Mouse (Mus musculus) kidney, embryonic 15.5 days (tissue): Measurements from ENCODE around the gene Dnajb7. TPM values are rescaled to one million over a fixed set of nuclear protein-coding genes. Genes with fewer than 3 reads are reported as not detected.
"Not testable (repeated sequence)": the region's sequence is repeated elsewhere in the genome, so short reads cannot be mapped to it uniquely, and the experiment has no call there.

Experiments
- ATAC-seq: fragments of 200-750 bp; cut with Nextera tagmentation; replicated peaks from 2 replicates; pipeline ENCODE4 v1.8.0; 2017; ENCODE audit warnings: moderate TSS enrichment; ENCODE audit not compliant: low FRiP score
- H3K27ac ChIP-seq: fragments of 300-500 bp; sonication (generic); 2 replicates; pipeline ENCODE4 v1.5.1; 2015; ENCODE audit warnings: mild to moderate bottlenecking, inconsistent platforms
- H3K27me3 ChIP-seq: fragments of 300-500 bp; sonication (generic); 2 replicates; pipeline ENCODE4 v1.6.1; 2015; ENCODE audit warnings: inconsistent platforms
- H3K36me3 ChIP-seq: fragments of 300-500 bp; sonication (generic); 2 replicates; pipeline ENCODE4 v1.6.1; 2015; ENCODE audit warnings: inconsistent platforms
- H3K4me1 ChIP-seq: fragments of 300-500 bp; sonication (generic); 2 replicates; pipeline ENCODE4 v1.6.1; 2015; ENCODE audit warnings: inconsistent platforms
- H3K4me2 ChIP-seq: fragments of 300-500 bp; sonication (generic); 2 replicates; pipeline ENCODE4 v1.6.1; 2015; ENCODE audit warnings: moderate library complexity, mild to moderate bottlenecking, inconsistent platforms
- H3K4me3 ChIP-seq: fragments of 300-500 bp; sonication (generic); replicated peaks from 2 replicates; pipeline ENCODE4 v1.5.1; 2015; ENCODE audit warnings: mild to moderate bottlenecking, inconsistent platforms
- H3K9ac ChIP-seq: fragments of 300-500 bp; sonication (generic); 2 replicates; pipeline ENCODE4 v1.6.1; 2015; ENCODE audit warnings: mild to moderate bottlenecking, inconsistent platforms
- H3K9me3 ChIP-seq: fragments of 300-500 bp; sonication (generic); replicated peaks from 2 replicates; pipeline ENCODE4 v1.6.1; 2016; ENCODE audit warnings: inconsistent platforms
- WGBS: fragments of 180-500 bp; shearing (Covaris S2); methylation state at CpG from one replicate; pipeline ENCODE4 v1.1.7; 2015; ENCODE audit warnings: mixed read lengths; 5-methylcytosine and 5-hydroxymethylcytosine counted together
- polyA plus RNA-seq: library from polyadenylated mRNA; unstranded; fragments of >200 nt; fragmentation: Nextera tagmentation; extraction: Ambion mirVana; gene quantifications from 2 replicates; pipeline ENCODE4 v1.2.1, GENCODE M21; 2015

The Dnajb7 gene
- polyA plus RNA-seq = 2.1 and 2.2 TPM in 2 replicates

- WGBS = 81% methylated on average over 1 of the region's 1 CpGs
- no peak within 1 kb of the TSS for H3K27ac ChIP-seq
- H3K9ac ChIP-seq = no peak within 1 kb of the TSS
- H3K4me1 ChIP-seq = no peaks in the 10 kb centered on the region
- H3K4me3 ChIP-seq = no peak within 1 kb of the TSS
- H3K9me3 ChIP-seq = no peaks in the 10 kb centered on the region
- no peaks in the 10 kb centered on the region for H3K36me3 ChIP-seq
- H3K4me2 ChIP-seq = no peak within 1 kb of the TSS
- no peaks in the 10 kb centered on the region for H3K27me3 ChIP-seq
- ATAC-seq = no peak
Observed at GRCm38 (mm10) chr15:81408199-81408598, at the start of gene Dnajb7. Gene Dnajb7, minus strand, starts transcription at chr15:81408299.

- H3K4me3 ChIP-seq = no peak overlapping the region
- no peak overlapping the region for H3K9ac ChIP-seq
- no peaks in the 10 kb centered on the region for H3K9me3 ChIP-seq
- no peak overlapping the region for H3K4me2 ChIP-seq
- no peak overlapping the region for H3K27ac ChIP-seq
- no peaks in the 10 kb centered on the region for H3K27me3 ChIP-seq
- no peaks in the 10 kb centered on the region for H3K4me1 ChIP-seq
- WGBS = 53% methylated on average over 3 of the region's 3 CpGs
- H3K36me3 ChIP-seq = peaks cover 61% of the 10 kb centered on the region
- ATAC-seq = 0 out of 2 replicates have a peak, but pooled peaks have one; percentile 43
Observed at GRCm38 (mm10) chr15:81448463-81448862, 40.4 kb upstream of the Dnajb7 start.

GRCm38 (mm10) chr15:81439236-81439635, 31.1 kb upstream of the Dnajb7 start:
- H3K27ac ChIP-seq = no peak overlapping the region
- no peaks in the 10 kb centered on the region for H3K4me1 ChIP-seq
- H3K9me3 ChIP-seq = no peaks in the 10 kb centered on the region
- H3K27me3 ChIP-seq = no peaks in the 10 kb centered on the region
- H3K36me3 ChIP-seq = peaks cover 41% of the 10 kb centered on the region
- no peak overlapping the region for H3K4me3 ChIP-seq
- H3K4me2 ChIP-seq = no peak overlapping the region
- H3K9ac ChIP-seq = no peak overlapping the region
- no peak for ATAC-seq

- no peak overlapping the region for H3K4me3 ChIP-seq
- no peaks in the 10 kb centered on the region for H3K4me1 ChIP-seq
- H3K9me3 ChIP-seq = no peaks in the 10 kb centered on the region
- H3K36me3 ChIP-seq = peaks cover 39% of the 10 kb centered on the region
- no peak overlapping the region for H3K9ac ChIP-seq
- H3K4me2 ChIP-seq = no peak overlapping the region
- no peak for ATAC-seq
- no peaks in the 10 kb centered on the region for H3K27me3 ChIP-seq
- 93% methylated on average over 1 of the region's 1 CpGs for WGBS
- H3K27ac ChIP-seq = no peak overlapping the region
Observed at GRCm38 (mm10) chr15:81438345-81438744, 30.2 kb upstream of the Dnajb7 start.

GRCm38 (mm10) chr15:81431195-81431594, 23.1 kb upstream of the Dnajb7 start:
- 74% methylated on average over 1 of the region's 1 CpGs for whole genome bisulfite sequencing
- Histone ChIP-seq H3K27me3 (no peaks in the 10 kb centered on the region), H3K9me3 (no peaks in the 10 kb centered on the region), H3K4me1 (no peaks in the 10 kb centered on the region), H3K4me3 (no peak overlapping the region), H3K4me2 (no peak overlapping the region), H3K36me3 (peaks cover 49% of the 10 kb centered on the region), H3K27ac (no peak overlapping the region), H3K9ac (no peak overlapping the region)
- no peak for ATAC-seq

GRCm38 (mm10) chr15:81427947-81428346, 19.8 kb upstream of the Dnajb7 start:
- WGBS = 89% methylated on average over 2 of the region's 2 CpGs
- no peaks in the 10 kb centered on the region for H3K27me3 ChIP-seq
- H3K27ac ChIP-seq = no peak overlapping the region
- H3K9me3 ChIP-seq = no peaks in the 10 kb centered on the region
- no peak overlapping the region for H3K4me2 ChIP-seq
- no peak for ATAC-seq
- H3K36me3 ChIP-seq = peaks cover 45% of the 10 kb centered on the region
- no peak overlapping the region for H3K4me3 ChIP-seq
- no peak overlapping the region for H3K9ac ChIP-seq
- H3K4me1 ChIP-seq = no peaks in the 10 kb centered on the region

- ATAC-seq = no peak
- H3K4me2 ChIP-seq = no peak overlapping the region
- H3K9me3 ChIP-seq = no peaks in the 10 kb centered on the region
- H3K36me3 ChIP-seq = peaks cover 19% of the 10 kb centered on the region
- peaks cover 4% of the 10 kb centered on the region; the same call in 1 of the 2 replicates for H3K4me1 ChIP-seq
- WGBS = 87% methylated on average over 3 of the region's 3 CpGs
- H3K4me3 ChIP-seq = no peak overlapping the region
- H3K9ac ChIP-seq = no peak overlapping the region
- no peak overlapping the region for H3K27ac ChIP-seq
- H3K27me3 ChIP-seq = no peaks in the 10 kb centered on the region
Observed at GRCm38 (mm10) chr15:81425311-81425710, 17.2 kb upstream of the Dnajb7 start.

- Histone ChIP-seq H3K9ac (no peak overlapping the region), H3K4me2 (no peak overlapping the region), H3K27ac (peak overlapping the region; percentile 88)
Observed at GRCm38 (mm10) chr15:81422156-81422681, 14.1 kb upstream of the Dnajb7 start.

GRCm38 (mm10) chr15:81421454-81421853, 13.4 kb upstream of the Dnajb7 start:
- no peaks in the 10 kb centered on the region for H3K9me3 ChIP-seq
- H3K4me1 ChIP-seq = peaks cover 11% of the 10 kb centered on the region
- peak overlapping the region; percentile 88 for H3K27ac ChIP-seq
- H3K4me3 ChIP-seq = no peak overlapping the region
- H3K27me3 ChIP-seq = no peaks in the 10 kb centered on the region
- H3K36me3 ChIP-seq = no peaks in the 10 kb centered on the region
- ATAC-seq = no peak
- H3K9ac ChIP-seq = no peak overlapping the region
- no peak overlapping the region for H3K4me2 ChIP-seq
- 50% methylated on average over 1 of the region's 1 CpGs for WGBS

More at GRCm38 (mm10) chr15:81422156-81422681, 14.1 kb upstream of the Dnajb7 start:
- peaks cover 5% of the 10 kb centered on the region for H3K4me1 ChIP-seq
- peaks cover 2% of the 10 kb centered on the region for H3K36me3 ChIP-seq
- no peaks in the 10 kb centered on the region for H3K27me3 ChIP-seq
- 68% methylated on average over 7 of the region's 7 CpGs for WGBS
- H3K9me3 ChIP-seq = no peaks in the 10 kb centered on the region
- no peak for ATAC-seq
- no peak overlapping the region for H3K4me3 ChIP-seq

- 82% methylated on average over 4 of the region's 4 CpGs for WGBS
- no peaks in the 10 kb centered on the region for H3K36me3 ChIP-seq
- no peak for ATAC-seq
Observed at GRCm38 (mm10) chr15:81418065-81418464, 10.0 kb upstream of the Dnajb7 start.

GRCm38 (mm10) chr15:81416763-81417310, 8.7 kb upstream of the Dnajb7 start:
- H3K27me3 ChIP-seq, H3K9me3 ChIP-seq, H3K36me3 ChIP-seq: not testable (repeated sequence)
- Histone ChIP-seq H3K4me2 (peak overlapping the region; percentile 56), H3K4me3 (peak overlapping the region; percentile 30), H3K4me1 (peaks cover 12% of the 10 kb centered on the region), H3K27ac (peak overlapping the region; percentile 13; the same call in 1 of the 2 replicates), H3K9ac (peak overlapping the region; percentile 23)
- peak; percentile 92 for ATAC-seq
- WGBS = 5% methylated on average over 22 of the region's 22 CpGs

More at GRCm38 (mm10) chr15:81418065-81418464, 10.0 kb upstream of the Dnajb7 start:
- Histone ChIP-seq H3K9me3 (no peaks in the 10 kb centered on the region), H3K9ac (no peak overlapping the region), H3K27me3 (no peaks in the 10 kb centered on the region), H3K27ac (no peak overlapping the region), H3K4me2 (no peak overlapping the region), H3K4me3 (no peak overlapping the region), H3K4me1 (peaks cover 12% of the 10 kb centered on the region)

GRCm38 (mm10) chr15:81405008-81405407, 3.1 kb downstream of the Dnajb7 start:
- H3K4me2 ChIP-seq = no peak overlapping the region
- WGBS = 96% methylated on average over 3 of the region's 3 CpGs
- H3K9me3 ChIP-seq = no peaks in the 10 kb centered on the region
- H3K36me3 ChIP-seq = no peaks in the 10 kb centered on the region
- H3K27ac ChIP-seq = no peak overlapping the region
- no peaks in the 10 kb centered on the region for H3K27me3 ChIP-seq
- H3K4me3 ChIP-seq = no peak overlapping the region
- H3K9ac ChIP-seq = no peak overlapping the region
- H3K4me1 ChIP-seq = peaks cover 10% of the 10 kb centered on the region
- ATAC-seq = no peak
